Mouse (Mus musculus) limb, embryonic 10.5 days (tissue): ENCODE results near the gene Gse1. TPM values are rescaled to one million over a fixed set of nuclear protein-coding genes. Genes with fewer than 3 reads are reported as not detected.

Experiments
- DNase-seq: peaks from one replicate; pipeline ENCODE4 v3.0.0-alpha.2; 2017; ENCODE audit warnings: low spot score
- H3K27ac ChIP-seq: fragments of 300-500 bp; sonication (generic); 2 replicates; pipeline ENCODE4 v1.5.1; 2016; ENCODE audit warnings: mild to moderate bottlenecking
- H3K27me3 ChIP-seq: fragments of 300-500 bp; sonication (generic); 2 replicates; pipeline ENCODE4 v1.6.1; 2016; ENCODE audit warnings: low read depth, mild to moderate bottlenecking; ENCODE audit not compliant: poor library complexity, severe bottlenecking
- H3K36me3 ChIP-seq: fragments of 300-500 bp; sonication (generic); 2 replicates; pipeline ENCODE4 v1.6.1; 2016; ENCODE audit warnings: mild to moderate bottlenecking, moderate library complexity
- H3K4me1 ChIP-seq: fragments of 300-500 bp; sonication (generic); 2 replicates; pipeline ENCODE4 v1.6.1; 2016
- H3K4me3 ChIP-seq: fragments of 300-500 bp; sonication (generic); 2 replicates; pipeline ENCODE4 v1.5.1; 2016; ENCODE audit warnings: mild to moderate bottlenecking, moderate library complexity
- H3K9me3 ChIP-seq: fragments of 300-500 bp; sonication (generic); replicated peaks from 2 replicates; pipeline ENCODE4 v1.6.1; 2016; ENCODE audit warnings: mild to moderate bottlenecking
- WGBS: fragments of 180-500 bp; shearing (Covaris S2); methylation state at CpG from one replicate; pipeline ENCODE4 v1.1.7; 2016; 5-methylcytosine and 5-hydroxymethylcytosine counted together
- polyA plus RNA-seq: library from polyadenylated mRNA; unstranded; fragments of >200 nt; fragmentation: Nextera tagmentation; extraction: Ambion mirVana; gene quantifications from 2 replicates; pipeline ENCODE4 v1.2.1, GENCODE M21; 2016

Gse1 gene
- polyA plus RNA-seq, 1 experiment from 2014 or later: 6.7 TPM

- Histone ChIP-seq H3K27me3 (no peaks in the 10 kb centered on the region; the same call in 1 of the 2 replicates), H3K27ac (peak overlapping the region; percentile 47), H3K9me3 (no peaks in the 10 kb centered on the region), H3K4me1 (peaks cover 82% of the 10 kb centered on the region), H3K36me3 (peaks cover 89% of the 10 kb centered on the region), H3K4me3 (no peak overlapping the region)
- DNase-seq: peak; percentile 90
- WGBS: 51% methylated on average over 13 of the region's 13 CpGs
Measured at GRCm38 (mm10) chr8:120569939-120570715, 341.9 kb downstream of the Gse1 start.

DNA sequence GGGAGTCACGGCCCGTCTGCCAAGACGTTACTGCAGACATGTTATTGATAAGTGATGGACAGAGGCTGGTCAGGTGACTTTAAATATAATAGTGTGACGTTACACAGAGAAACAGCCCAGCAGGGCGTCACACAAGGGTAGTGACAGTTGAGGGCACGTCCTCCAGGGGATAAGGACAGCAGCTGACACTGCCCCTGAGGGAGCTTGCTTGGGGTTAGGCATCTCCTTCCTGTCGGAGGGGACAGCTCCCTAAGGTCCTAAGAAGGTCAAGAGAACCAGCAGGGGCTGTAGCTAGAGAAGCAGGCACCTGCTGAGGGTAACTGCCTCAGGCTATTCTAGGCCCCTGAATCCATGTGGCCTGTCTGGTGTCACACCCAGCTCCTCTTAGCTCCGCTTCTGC lies 343.3 kb downstream of the Gse1 start:
- WGBS: 90% methylated on average over 8 of the region's 8 CpGs
- H3K4me1 ChIP-seq: peaks cover 82% of the 10 kb centered on the region
- H3K27ac ChIP-seq: 0 out of 2 replicates have a peak overlapping the region, but pooled peaks have one; percentile 15
- no peaks in the 10 kb centered on the region; the same call in 1 of the 2 replicates for H3K27me3 ChIP-seq
- no peak overlapping the region for H3K4me3 ChIP-seq
- no peaks in the 10 kb centered on the region for H3K9me3 ChIP-seq
- peaks cover 99% of the 10 kb centered on the region for H3K36me3 ChIP-seq
- DNase-seq: no peak

DNA sequence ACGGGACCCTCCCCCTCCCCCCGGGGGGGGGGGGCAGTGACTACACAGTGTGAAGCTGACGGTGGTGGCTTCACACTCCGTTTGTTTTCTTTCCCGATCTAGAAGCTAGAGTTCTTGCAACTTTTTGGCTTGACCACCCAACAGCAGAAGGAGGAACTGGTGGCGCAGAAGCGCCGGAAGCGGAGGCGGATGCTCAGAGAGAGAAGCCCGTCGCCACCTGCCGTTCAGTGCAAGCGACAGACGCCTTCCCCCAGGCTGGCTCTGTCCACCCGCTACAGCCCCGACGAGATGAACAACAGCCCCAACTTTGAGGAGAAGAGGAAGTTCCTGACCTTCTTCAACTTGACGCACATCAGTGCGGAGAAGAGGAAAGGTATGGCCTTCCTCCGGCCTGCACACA lies 344.3 kb downstream of the Gse1 start:
- no peak overlapping the region for H3K4me3 ChIP-seq
- H3K4me1 ChIP-seq: peaks cover 76% of the 10 kb centered on the region
- no peaks in the 10 kb centered on the region for H3K9me3 ChIP-seq
- H3K27me3 ChIP-seq: no peaks in the 10 kb centered on the region; the same call in 1 of the 2 replicates
- WGBS: 90% methylated on average over 21 of the region's 21 CpGs
- H3K27ac ChIP-seq: no peak overlapping the region
- no peak for DNase-seq
- H3K36me3 ChIP-seq: peaks cover 99% of the 10 kb centered on the region

DNA sequence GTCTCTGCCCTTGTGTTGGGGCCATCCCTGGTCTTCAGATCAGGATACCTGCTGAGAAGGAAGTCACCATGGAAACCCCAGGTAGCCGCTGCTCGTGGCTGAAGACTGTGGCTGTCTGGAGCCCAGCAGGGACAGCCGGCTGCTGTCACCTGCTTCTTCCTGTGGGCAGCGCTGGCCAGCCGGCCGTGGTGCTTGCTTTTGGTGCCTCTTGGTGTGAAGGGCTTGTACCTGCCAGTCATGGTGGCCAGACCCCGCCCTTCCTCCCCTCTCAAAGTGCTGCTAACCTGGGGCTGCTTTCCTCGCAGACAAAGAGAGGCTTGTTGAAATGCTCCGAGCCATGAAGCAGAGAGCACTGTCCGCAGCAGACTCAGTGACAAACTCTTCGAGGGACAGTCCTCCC lies 345.6 kb downstream of the Gse1 start:
- H3K27ac ChIP-seq: 0 out of 2 replicates have a peak overlapping the region, but pooled peaks have one; percentile 6
- H3K9me3 ChIP-seq: no peaks in the 10 kb centered on the region
- no peaks in the 10 kb centered on the region; the same call in 1 of the 2 replicates for H3K27me3 ChIP-seq
- peaks cover 99% of the 10 kb centered on the region for H3K36me3 ChIP-seq
- no peak for DNase-seq
- peaks cover 72% of the 10 kb centered on the region for H3K4me1 ChIP-seq
- WGBS: 82% methylated on average over 11 of the region's 11 CpGs
- H3K4me3 ChIP-seq: no peak overlapping the region

DNA sequence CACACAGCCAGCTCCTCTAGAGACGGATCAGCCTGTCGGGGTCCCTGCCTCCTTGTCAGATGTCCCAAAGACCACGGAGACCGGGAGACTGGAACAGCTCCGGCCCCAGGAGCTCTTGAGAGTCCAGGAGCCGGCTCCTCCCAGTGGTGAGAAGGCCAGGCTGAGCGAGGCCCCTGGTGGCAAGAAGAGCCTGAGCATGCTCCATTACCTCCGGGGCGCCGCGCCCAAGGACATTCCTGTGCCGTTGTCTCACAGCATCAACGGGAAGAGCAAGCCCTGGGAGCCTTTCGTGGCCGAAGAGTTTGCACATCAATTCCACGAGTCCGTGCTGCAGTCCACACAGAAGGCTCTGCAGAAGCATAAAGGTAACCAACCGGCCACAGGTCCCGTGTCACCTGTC lies 346.7 kb downstream of the Gse1 start:
- H3K9me3 ChIP-seq: no peaks in the 10 kb centered on the region
- no peak for DNase-seq
- H3K4me1 ChIP-seq: peaks cover 62% of the 10 kb centered on the region
- H3K27ac ChIP-seq: no peak overlapping the region
- no peak overlapping the region for H3K4me3 ChIP-seq
- H3K27me3 ChIP-seq: no peaks in the 10 kb centered on the region; the same call in 1 of the 2 replicates
- WGBS: 80% methylated on average over 19 of the region's 19 CpGs
- H3K36me3 ChIP-seq: peaks cover 99% of the 10 kb centered on the region

- Histone ChIP-seq H3K27me3 (no peaks in the 10 kb centered on the region; the same call in 1 of the 2 replicates), H3K27ac (peak overlapping the region; percentile 70), H3K4me3 (no peak overlapping the region), H3K9me3 (no peaks in the 10 kb centered on the region), H3K36me3 (peaks cover 100% of the 10 kb centered on the region), H3K4me1 (peaks cover 58% of the 10 kb centered on the region)
- no peak for DNase-seq
- WGBS: 44% methylated on average over 9 of the region's 9 CpGs
Measured at GRCm38 (mm10) chr8:120575801-120576200, 347.5 kb downstream of the Gse1 start.

DNA sequence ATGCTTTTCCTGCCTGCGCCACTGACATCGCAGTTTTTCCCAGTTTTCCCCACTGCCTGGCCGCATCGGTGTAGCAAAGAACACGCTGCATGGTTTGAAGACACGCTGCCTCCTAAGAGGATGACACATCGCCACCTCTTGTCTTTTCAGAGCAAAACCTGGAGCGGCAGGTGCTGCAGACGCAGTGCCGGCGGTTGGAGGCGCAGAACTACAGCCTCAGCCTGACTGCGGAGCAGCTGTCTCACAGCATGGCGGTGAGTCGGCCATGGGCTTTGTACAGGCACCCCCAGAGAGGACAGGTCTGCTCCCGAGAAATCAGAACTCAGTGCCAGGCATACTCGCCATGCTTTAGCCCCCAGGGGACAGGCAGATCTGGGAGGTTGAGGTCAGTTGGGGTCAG lies 349.6 kb downstream of the Gse1 start:
- DNase-seq: no peak
- H3K9me3 ChIP-seq: no peaks in the 10 kb centered on the region
- no peak overlapping the region for H3K4me3 ChIP-seq
- H3K4me1 ChIP-seq: peaks cover 42% of the 10 kb centered on the region
- H3K27ac ChIP-seq: no peak overlapping the region
- H3K27me3 ChIP-seq: no peaks in the 10 kb centered on the region; the same call in 1 of the 2 replicates
- H3K36me3 ChIP-seq: peaks cover 100% of the 10 kb centered on the region
- 93% methylated on average over 17 of the region's 17 CpGs for WGBS

GRCm38 (mm10) chr8:120580336-120581000 lies 352.2 kb downstream of the Gse1 start:
- Histone ChIP-seq H3K4me3 (no peak overlapping the region), H3K9me3 (no peaks in the 10 kb centered on the region), H3K27ac (no peak overlapping the region; the same call in 1 of the 2 replicates), H3K27me3 (no peaks in the 10 kb centered on the region), H3K4me1 (peaks cover 18% of the 10 kb centered on the region), H3K36me3 (peaks cover 97% of the 10 kb centered on the region)
- 94% methylated on average over 8 of the region's 8 CpGs for WGBS
- DNase-seq: no peak

- DNase-seq: no peak
- WGBS: 93% methylated on average over 12 of the region's 12 CpGs
- Histone ChIP-seq H3K27ac (no peak overlapping the region), H3K9me3 (no peaks in the 10 kb centered on the region), H3K4me1 (peaks cover 9% of the 10 kb centered on the region), H3K4me3 (no peak overlapping the region), H3K36me3 (peaks cover 96% of the 10 kb centered on the region), H3K27me3 (no peaks in the 10 kb centered on the region)
Measured at GRCm38 (mm10) chr8:120581329-120581728, 353.1 kb downstream of the Gse1 start.

- Histone ChIP-seq H3K4me1 (peaks cover 9% of the 10 kb centered on the region), H3K9me3 (no peaks in the 10 kb centered on the region), H3K4me3 (no peak overlapping the region), H3K27me3 (no peaks in the 10 kb centered on the region), H3K27ac (no peak overlapping the region), H3K36me3 (peaks cover 95% of the 10 kb centered on the region)
- no peak for DNase-seq
- 93% methylated on average over 8 of the region's 8 CpGs for WGBS
Measured at GRCm38 (mm10) chr8:120581811-120582210, 353.6 kb downstream of the Gse1 start.

GRCm38 (mm10) chr8:120585521-120585920 lies 357.3 kb downstream of the Gse1 start:
- Histone ChIP-seq H3K9me3 (no peaks in the 10 kb centered on the region), H3K4me1 (peaks cover 33% of the 10 kb centered on the region), H3K27me3 (no peaks in the 10 kb centered on the region), H3K27ac (no peak overlapping the region), H3K36me3 (peaks cover 67% of the 10 kb centered on the region), H3K4me3 (no peak overlapping the region)
- 93% methylated on average over 10 of the region's 10 CpGs for WGBS
- DNase-seq: no peak

GRCm38 (mm10) chr8:120588908-120589771 lies 360.9 kb downstream of the Gse1 start, which contains the start of gene Gins2:
Gene Gins2 (minus strand): TSS chr8:120589304.
- peak within 1 kb of the TSS; percentile 91 for H3K4me3 ChIP-seq
- peak; percentile 98 for DNase-seq
- H3K9me3 ChIP-seq: no peaks in the 10 kb centered on the region
- H3K36me3 ChIP-seq: peaks cover 33% of the 10 kb centered on the region
- 1% methylated on average over 67 of the region's 67 CpGs for WGBS
- peak within 1 kb of the TSS; percentile 93 for H3K27ac ChIP-seq
- H3K4me1 ChIP-seq: peaks cover 40% of the 10 kb centered on the region
- H3K27me3 ChIP-seq: no peaks in the 10 kb centered on the region
